Mouse (Mus musculus): ENCODE results near the gene Dguok. TPM values are rescaled to one million over a fixed set of nuclear protein-coding genes. Genes with fewer than 3 reads are reported as not detected.
A peak's percentile ranks its signal among the peaks of the same experiment; 100 is the strongest.

Gene Dguok
- polyA plus RNA-seq, 1 experiment from 2014 or later: 67.5 TPM

DNA sequence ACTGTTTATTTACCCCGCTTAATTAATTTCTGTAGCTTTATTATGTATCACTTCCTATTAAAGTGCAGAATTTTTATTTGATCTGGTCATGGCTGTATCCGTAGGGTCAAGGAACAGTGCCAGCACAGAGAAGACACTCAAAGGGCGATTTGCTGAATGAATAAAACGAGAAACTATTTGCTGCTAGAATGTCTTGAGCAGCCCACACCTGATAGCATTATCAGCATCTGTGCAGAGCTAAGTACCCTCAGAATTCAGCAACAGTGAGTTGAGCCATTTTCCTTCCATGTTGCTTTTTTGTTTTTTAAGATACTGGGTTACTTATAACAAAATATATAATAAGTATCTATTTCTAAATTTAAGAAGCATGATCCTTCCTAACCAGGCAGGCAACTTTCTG, 1.2 kb downstream of the Dguok start:
- no peaks in the 10 kb centered on the region for H3K9me3 ChIP-seq (ENCODE audit: control insufficient read depth, low read length)
- H3K9ac ChIP-seq (ENCODE audit: low read length): no peak overlapping the region
- peak overlapping the region; percentile 72; the same call in 1 of the 2 replicates for H3K4me3 ChIP-seq (ENCODE audit: low read depth, low read length)
- no peak for ATAC-seq (ENCODE audit: insufficient number of reproducible peaks, low FRiP score, low TSS enrichment, low read depth)
- H3K27me3 ChIP-seq (ENCODE audit: control insufficient read depth, insufficient read depth, low read length): no peaks in the 10 kb centered on the region
- H3K4me1 ChIP-seq (ENCODE audit: control insufficient read depth, insufficient read depth, low read length): 0 out of 2 replicates have a peak, but pooled peaks cover 10% of the 10 kb centered on the region
- no peaks in the 10 kb centered on the region for H3K36me3 ChIP-seq (ENCODE audit: control insufficient read depth, insufficient read depth, low read length)
- WGBS: 89% methylated on average over 4 of the region's 4 CpGs
- peak overlapping the region; percentile 69 for H3K4me2 ChIP-seq (ENCODE audit: low read depth, severe bottlenecking)
- no peak overlapping the region for H3K27ac ChIP-seq (replicated peaks; ENCODE audit: low read depth, low read length)
- no peak for DNase-seq (ENCODE audit: low spot score)

DNA sequence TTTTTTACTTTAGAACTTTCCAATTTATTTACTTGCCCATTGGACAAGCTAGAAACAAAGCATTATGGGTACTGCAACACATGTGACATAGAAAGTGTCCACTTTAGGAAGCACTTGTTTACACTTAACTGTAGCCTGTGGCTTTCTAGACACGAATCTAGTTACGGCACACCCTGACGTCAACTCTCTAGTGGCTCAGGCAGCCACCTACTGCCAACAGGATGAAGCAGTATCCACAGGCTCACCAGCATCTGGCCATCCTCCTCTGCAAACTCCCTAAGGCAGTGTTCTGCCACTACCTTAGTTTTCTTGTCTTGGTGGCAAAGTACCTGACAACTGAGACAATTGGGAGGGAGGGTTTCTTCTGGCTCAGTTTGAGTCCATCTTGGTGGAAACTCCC, 3.4 kb downstream of the Dguok start:
- Histone ChIP-seq H3K4me3 (ENCODE audit: low read depth, low read length) (no peak overlapping the region), H3K9ac (ENCODE audit: low read length) (no peak overlapping the region), H3K4me1 (ENCODE audit: control insufficient read depth, insufficient read depth, low read length) (0 out of 2 replicates have a peak, but pooled peaks cover 10% of the 10 kb centered on the region), H3K36me3 (ENCODE audit: control insufficient read depth, insufficient read depth, low read length) (no peaks in the 10 kb centered on the region), H3K27me3 (ENCODE audit: control insufficient read depth, insufficient read depth, low read length) (no peaks in the 10 kb centered on the region), H3K9me3 (ENCODE audit: control insufficient read depth, low read length) (no peaks in the 10 kb centered on the region), H3K4me2 (ENCODE audit: low read depth, severe bottlenecking) (no peak overlapping the region), H3K27ac (replicated peaks; ENCODE audit: low read depth, low read length) (no peak overlapping the region)
- 87% methylated on average over 3 of the region's 3 CpGs for WGBS
- ATAC-seq (ENCODE audit: insufficient number of reproducible peaks, low FRiP score, low TSS enrichment, low read depth): no peak
- no peak for DNase-seq (ENCODE audit: low spot score)

DNA sequence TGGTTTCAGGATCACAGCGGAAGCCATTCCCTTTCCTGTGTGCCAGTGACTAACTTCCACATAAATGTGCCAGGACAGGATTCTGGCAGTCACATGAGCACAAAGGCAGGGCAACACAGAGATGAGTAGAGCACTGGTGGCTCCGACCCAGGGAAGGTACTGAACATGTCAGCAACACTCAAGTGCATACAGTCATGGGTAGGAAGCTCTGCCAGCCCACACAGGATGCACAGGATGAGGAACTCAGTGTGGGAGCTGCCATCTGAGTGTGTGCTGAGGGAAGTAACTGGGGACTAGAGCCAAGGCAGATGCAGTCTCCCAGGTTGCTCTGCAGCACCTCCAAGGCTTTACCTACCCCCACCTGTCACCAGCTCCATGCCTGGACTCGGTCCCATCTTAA, 4.1 kb downstream of the Dguok start:
- Histone ChIP-seq H3K4me3 (ENCODE audit: low read depth, low read length) (no peak overlapping the region), H3K27ac (replicated peaks; ENCODE audit: low read depth, low read length) (no peak overlapping the region), H3K9me3 (ENCODE audit: control insufficient read depth, low read length) (no peaks in the 10 kb centered on the region), H3K36me3 (ENCODE audit: control insufficient read depth, insufficient read depth, low read length) (no peaks in the 10 kb centered on the region), H3K4me2 (ENCODE audit: low read depth, severe bottlenecking) (no peak overlapping the region), H3K27me3 (ENCODE audit: control insufficient read depth, insufficient read depth, low read length) (no peaks in the 10 kb centered on the region), H3K9ac (ENCODE audit: low read length) (no peak overlapping the region), H3K4me1 (ENCODE audit: control insufficient read depth, insufficient read depth, low read length) (0 out of 2 replicates have a peak, but pooled peaks cover 10% of the 10 kb centered on the region)
- DNase-seq (ENCODE audit: low spot score) (no peak), ATAC-seq (ENCODE audit: insufficient number of reproducible peaks, low FRiP score, low TSS enrichment, low read depth) (no peak)
- WGBS: 90% methylated on average over 3 of the region's 3 CpGs

DNA sequence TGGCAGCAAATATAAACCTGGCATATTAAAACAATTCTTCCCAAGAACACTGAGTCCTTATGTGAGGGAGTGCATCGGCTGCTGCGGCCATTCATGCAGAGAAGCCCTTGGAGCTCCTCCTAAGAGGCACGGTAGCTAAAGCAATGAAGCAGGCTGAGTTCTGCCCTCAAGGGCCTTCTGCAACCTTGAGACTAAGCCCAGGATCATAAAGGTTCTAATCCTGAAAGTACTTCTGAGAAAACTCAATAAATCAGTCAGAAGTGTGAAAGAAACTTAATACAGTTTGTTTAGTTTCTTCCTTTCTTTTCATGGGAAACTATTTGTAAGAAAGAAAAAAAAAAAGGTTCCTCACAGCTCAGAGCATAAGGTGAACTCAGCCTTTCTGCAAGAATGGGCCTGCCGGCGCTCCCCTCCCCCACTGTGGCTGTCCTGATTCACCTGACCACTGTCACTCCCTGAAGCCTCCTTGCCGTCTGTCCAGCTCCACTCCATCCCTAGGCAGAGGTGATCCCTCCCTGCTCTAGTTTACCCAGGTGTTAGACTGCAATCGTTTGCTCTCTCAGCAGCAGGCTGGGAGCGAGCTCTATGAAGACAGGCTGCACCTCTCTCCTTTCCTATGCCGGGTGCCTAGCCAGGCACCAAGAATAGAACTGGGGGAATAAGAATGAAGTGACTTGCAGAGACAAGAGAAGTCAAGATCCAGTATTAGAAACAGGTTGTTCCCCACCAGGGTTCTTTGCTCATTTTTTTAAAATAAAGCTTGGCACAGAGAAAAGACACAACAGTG, 5.1 kb downstream of the Dguok start:
- 55% methylated on average over 9 of the region's 9 CpGs for WGBS
- no peak for ATAC-seq (ENCODE audit: insufficient number of reproducible peaks, low FRiP score, low TSS enrichment, low read depth)
- no peaks in the 10 kb centered on the region for H3K9me3 ChIP-seq (ENCODE audit: control insufficient read depth, low read length)
- no peak overlapping the region for H3K4me3 ChIP-seq (ENCODE audit: low read depth, low read length)
- H3K27me3 ChIP-seq (ENCODE audit: control insufficient read depth, insufficient read depth, low read length): no peaks in the 10 kb centered on the region
- 0 out of 2 replicates have a peak, but pooled peaks cover 4% of the 10 kb centered on the region for H3K4me1 ChIP-seq (ENCODE audit: control insufficient read depth, insufficient read depth, low read length)
- H3K36me3 ChIP-seq (ENCODE audit: control insufficient read depth, insufficient read depth, low read length): no peaks in the 10 kb centered on the region
- DNase-seq (ENCODE audit: low spot score): no peak
- no peak overlapping the region for H3K9ac ChIP-seq (ENCODE audit: low read length)
- no peak overlapping the region for H3K27ac ChIP-seq (replicated peaks; ENCODE audit: low read depth, low read length)
- H3K4me2 ChIP-seq (ENCODE audit: low read depth, severe bottlenecking): no peak overlapping the region

DNA sequence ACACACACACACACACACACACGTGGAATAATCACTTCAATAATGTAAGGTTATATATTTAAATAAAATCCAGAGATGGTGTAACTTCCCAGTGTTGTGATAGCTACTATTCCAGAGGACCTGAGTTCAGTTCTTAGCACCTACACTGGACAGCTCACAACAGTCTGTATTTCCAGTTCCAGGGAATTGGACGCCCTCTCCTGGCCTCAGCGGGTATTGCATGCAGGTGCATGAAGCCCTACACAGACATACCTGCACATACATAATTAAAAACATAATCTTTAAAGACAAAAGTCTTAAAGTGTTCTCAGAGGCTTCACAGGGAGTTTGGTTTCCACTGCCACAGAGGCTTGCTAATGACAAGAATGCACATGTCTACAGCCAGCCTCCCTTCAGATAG, 6.3 kb downstream of the Dguok start:
- Histone ChIP-seq H3K27me3 (ENCODE audit: control insufficient read depth, insufficient read depth, low read length) (no peaks in the 10 kb centered on the region), H3K27ac (replicated peaks; ENCODE audit: low read depth, low read length) (no peak overlapping the region), H3K36me3 (ENCODE audit: control insufficient read depth, insufficient read depth, low read length) (no peaks in the 10 kb centered on the region), H3K4me2 (ENCODE audit: low read depth, severe bottlenecking) (no peak overlapping the region), H3K4me3 (ENCODE audit: low read depth, low read length) (no peak overlapping the region), H3K9ac (ENCODE audit: low read length) (no peak overlapping the region), H3K4me1 (ENCODE audit: control insufficient read depth, insufficient read depth, low read length) (no peaks in the 10 kb centered on the region), H3K9me3 (ENCODE audit: control insufficient read depth, low read length) (no peaks in the 10 kb centered on the region)
- 56% methylated on average over 3 of the region's 3 CpGs for WGBS
- no peak for ATAC-seq (ENCODE audit: insufficient number of reproducible peaks, low FRiP score, low TSS enrichment, low read depth)
- no peak for DNase-seq (ENCODE audit: low spot score)

DNA sequence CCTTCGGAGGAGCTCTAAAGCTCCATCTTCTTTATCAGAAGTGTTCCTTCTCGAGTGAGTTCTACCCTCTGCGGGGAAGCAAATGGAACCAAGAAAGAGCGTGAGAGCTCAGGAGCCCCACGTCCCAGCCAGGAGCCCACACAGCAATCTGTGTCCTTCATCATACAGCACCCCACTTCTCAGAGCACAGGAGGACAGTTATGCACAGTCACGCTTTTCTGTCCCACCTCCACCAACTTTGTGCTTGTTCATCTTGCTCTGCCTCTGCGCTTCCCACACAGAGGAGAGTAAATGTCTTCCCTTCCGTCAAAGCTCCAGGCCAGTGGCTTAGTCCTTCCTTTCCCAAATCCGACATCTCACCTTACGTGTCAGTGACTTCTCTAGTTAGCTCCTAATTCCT, 7.7 kb downstream of the Dguok start:
- Histone ChIP-seq H3K9ac (ENCODE audit: low read length) (no peak overlapping the region), H3K27me3 (ENCODE audit: control insufficient read depth, insufficient read depth, low read length) (no peaks in the 10 kb centered on the region), H3K4me1 (ENCODE audit: control insufficient read depth, insufficient read depth, low read length) (no peaks in the 10 kb centered on the region), H3K9me3 (ENCODE audit: control insufficient read depth, low read length) (no peaks in the 10 kb centered on the region), H3K36me3 (ENCODE audit: control insufficient read depth, insufficient read depth, low read length) (no peaks in the 10 kb centered on the region), H3K4me2 (ENCODE audit: low read depth, severe bottlenecking) (no peak overlapping the region), H3K4me3 (ENCODE audit: low read depth, low read length) (no peak overlapping the region), H3K27ac (replicated peaks; ENCODE audit: low read depth, low read length) (no peak overlapping the region)
- no peak for ATAC-seq (ENCODE audit: insufficient number of reproducible peaks, low FRiP score, low TSS enrichment, low read depth)
- WGBS: 89% methylated on average over 10 of the region's 10 CpGs
- no peak for DNase-seq (ENCODE audit: low spot score)

DNA sequence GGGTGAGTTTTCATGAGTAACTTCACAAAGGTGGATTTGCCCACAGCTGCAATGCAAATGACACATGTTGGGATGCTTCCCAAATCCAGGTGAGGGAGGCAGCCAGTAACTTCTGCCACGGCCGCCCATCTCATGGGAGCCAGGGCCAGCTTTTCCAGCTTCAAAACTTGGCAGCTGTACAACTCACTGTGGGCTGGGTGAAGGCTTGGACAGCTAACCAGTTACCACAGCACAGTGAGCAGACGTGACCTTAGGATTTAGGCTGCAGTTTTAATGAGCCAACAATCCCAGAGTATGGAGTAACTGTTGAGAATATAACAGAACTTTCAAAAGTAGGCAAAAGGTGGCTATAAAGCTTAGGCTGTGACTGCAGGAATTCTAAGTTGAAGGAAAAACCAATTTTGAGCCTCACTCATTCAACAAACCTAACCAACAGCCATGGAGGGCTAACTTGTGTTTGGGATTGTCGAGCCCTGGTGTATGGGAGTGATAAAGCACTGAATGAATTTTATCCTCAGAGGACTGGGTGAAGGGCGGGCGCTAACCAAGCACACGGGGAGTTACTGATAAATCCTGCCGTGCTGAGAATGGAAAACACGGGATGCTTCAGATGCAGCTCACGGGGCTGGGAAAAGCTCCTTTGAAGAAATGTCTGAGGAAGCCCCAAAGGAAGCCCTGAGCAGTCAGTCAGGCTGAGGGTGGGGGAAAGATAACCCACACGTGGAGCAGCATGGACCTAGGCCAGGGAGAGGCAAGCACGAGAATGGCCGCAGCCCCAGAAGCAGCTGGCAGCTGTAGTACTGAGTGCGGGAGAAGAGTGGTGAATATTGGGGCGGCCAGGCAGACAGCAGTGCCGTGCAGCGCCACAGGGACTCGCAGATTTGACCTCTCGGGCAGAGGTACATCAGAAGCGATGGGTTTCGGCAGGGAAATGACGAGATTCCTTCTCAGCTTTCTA, 9.7 kb downstream of the Dguok start:
- Histone ChIP-seq H3K4me3 (ENCODE audit: low read depth, low read length) (no peak overlapping the region), H3K27me3 (ENCODE audit: control insufficient read depth, insufficient read depth, low read length) (no peaks in the 10 kb centered on the region), H3K4me1 (ENCODE audit: control insufficient read depth, insufficient read depth, low read length) (no peaks in the 10 kb centered on the region), H3K36me3 (ENCODE audit: control insufficient read depth, insufficient read depth, low read length) (no peaks in the 10 kb centered on the region), H3K27ac (replicated peaks; ENCODE audit: low read depth, low read length) (no peak overlapping the region), H3K4me2 (ENCODE audit: low read depth, severe bottlenecking) (no peak overlapping the region), H3K9ac (ENCODE audit: low read length) (no peak overlapping the region), H3K9me3 (ENCODE audit: control insufficient read depth, low read length) (no peaks in the 10 kb centered on the region)
- WGBS: 90% methylated on average over 22 of the region's 22 CpGs
- DNase-seq (ENCODE audit: low spot score): no peak
- ATAC-seq (ENCODE audit: insufficient number of reproducible peaks, low FRiP score, low TSS enrichment, low read depth): no peak

DNA sequence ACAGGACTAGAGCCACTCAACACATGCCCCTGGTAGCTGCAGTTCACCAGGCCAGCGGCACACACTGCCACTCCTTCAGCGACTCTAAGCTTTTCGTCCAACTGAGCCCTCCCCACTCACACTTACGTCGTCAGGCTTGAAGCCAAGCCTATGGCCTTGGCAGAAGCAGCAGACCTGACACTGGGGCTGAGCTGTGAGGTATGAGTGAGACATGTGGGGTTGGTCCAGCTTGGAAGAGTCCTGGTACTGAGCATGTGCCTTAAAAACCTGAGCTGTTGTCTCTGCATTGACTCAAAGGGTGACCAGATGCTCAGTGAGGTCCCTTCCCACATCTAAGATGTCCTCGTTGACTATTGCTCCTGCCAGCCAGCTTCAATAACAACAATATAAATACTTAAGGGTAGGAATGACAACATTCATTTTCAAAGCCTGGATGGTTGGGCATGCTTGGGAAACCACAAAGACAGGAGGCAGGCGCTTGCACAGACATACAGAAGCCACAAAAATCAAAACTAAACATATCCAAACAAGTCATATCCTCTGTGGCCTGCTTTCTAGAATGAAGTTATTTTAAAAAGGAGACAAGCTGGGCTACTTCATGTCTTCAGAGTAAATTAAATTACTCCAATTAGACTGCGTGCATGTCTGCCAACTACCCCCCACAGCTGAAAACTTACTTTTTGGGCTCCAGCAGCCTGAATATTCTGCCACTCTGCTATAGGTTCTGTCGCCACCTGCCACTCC, 10.6 kb downstream of the Dguok start:
- H3K4me1 ChIP-seq (ENCODE audit: control insufficient read depth, insufficient read depth, low read length): no peaks in the 10 kb centered on the region
- no peaks in the 10 kb centered on the region for H3K36me3 ChIP-seq (ENCODE audit: control insufficient read depth, insufficient read depth, low read length)
- no peak overlapping the region for H3K4me3 ChIP-seq (ENCODE audit: low read depth, low read length)
- no peaks in the 10 kb centered on the region for H3K27me3 ChIP-seq (ENCODE audit: control insufficient read depth, insufficient read depth, low read length)
- 89% methylated on average over 9 of the region's 9 CpGs for WGBS
- ATAC-seq (ENCODE audit: insufficient number of reproducible peaks, low FRiP score, low TSS enrichment, low read depth) (no peak), DNase-seq (ENCODE audit: low spot score) (no peak)
- H3K9me3 ChIP-seq (ENCODE audit: control insufficient read depth, low read length): no peaks in the 10 kb centered on the region
- no peak overlapping the region for H3K27ac ChIP-seq (replicated peaks; ENCODE audit: low read depth, low read length)
- no peak overlapping the region for H3K9ac ChIP-seq (ENCODE audit: low read length)
- H3K4me2 ChIP-seq (ENCODE audit: low read depth, severe bottlenecking): no peak overlapping the region
